Mouse (Mus musculus) MEL (cell line): ENCODE measurements at regions not wholly inside any gene's neighbourhood (a gene's known extent, or its start where the extent isn't known, plus 50 kb on each side); places are given as distances from the start of the nearest gene placed in this dataset.

Experiments
- CHD1 ChIP-seq: IDR thresholded peaks from 2 replicates; pipeline ENCODE4 v1.6.1; 2012; ENCODE audit warnings: low read depth, mild to moderate bottlenecking, inconsistent platforms, low read length, improper control_type of control experiment
- CHD2 ChIP-seq: IDR thresholded peaks from 2 replicates; pipeline ENCODE4 v1.6.1; 2011; ENCODE audit warnings: low read length, improper control_type of control experiment
- CTCF ChIP-seq, 3 experiments: IDR thresholded peaks in 2 of 3; conservative IDR thresholded peaks in 1 of 3; 2 replicates each; pipeline ENCODE4 v1.5.1; 2011 to 2012; ENCODE audit warnings: low read length in 3 of 3, low read depth in 2 of 3, mild to moderate bottlenecking in 2 of 3, improper control_type of control experiment in 1 of 3, inconsistent platforms in 1 of 3, mixed read lengths in 1 of 3, moderate library complexity in 1 of 3; ENCODE audit not compliant: control insufficient read depth in 1 of 3, insufficient read depth in 1 of 3, poor library complexity in 1 of 3, severe bottlenecking in 1 of 3
- ELF1 ChIP-seq: IDR thresholded peaks from 2 replicates; pipeline ENCODE4 v1.6.1; 2014; ENCODE audit warnings: low read depth, mild to moderate bottlenecking, inconsistent platforms, low read length, improper control_type of control experiment, moderate library complexity
- EP300 ChIP-seq, 2 experiments: IDR thresholded peaks; 2 replicates each; pipeline ENCODE4 v1.6.1; 2011; ENCODE audit warnings: improper control_type of control experiment in 2 of 2, low read length in 2 of 2, low read depth in 1 of 2, mild to moderate bottlenecking in 1 of 2
- JUND ChIP-seq: IDR thresholded peaks from 2 replicates; pipeline ENCODE4 v1.6.1; 2011; ENCODE audit warnings: low read depth, mild to moderate bottlenecking, improper control_type of control experiment, low read length
- MAFK ChIP-seq: IDR thresholded peaks from 2 replicates; pipeline ENCODE4 v1.6.1; 2011; ENCODE audit warnings: low read depth, mild to moderate bottlenecking, low read length, improper control_type of control experiment, borderline replicate concordance
- MAX ChIP-seq: IDR thresholded peaks from 2 replicates; pipeline ENCODE4 v1.6.1; 2011; ENCODE audit warnings: low read length, improper control_type of control experiment
- MEF2A ChIP-seq: IDR thresholded peaks from 2 replicates; pipeline ENCODE4 v1.6.1; 2014; ENCODE audit warnings: low read depth, mild to moderate bottlenecking, inconsistent platforms, low read length, improper control_type of control experiment; ENCODE audit not compliant: poor library complexity, insufficient replicate concordance, severe bottlenecking; ENCODE audit errors: extremely low read depth
- MYB ChIP-seq: IDR thresholded peaks from 2 replicates; pipeline ENCODE4 v1.6.1; 2011; ENCODE audit warnings: mild to moderate bottlenecking, low read depth, low read length, improper control_type of control experiment
- POLR2A ChIP-seq, 2 experiments: IDR thresholded peaks; 2 replicates each; pipeline ENCODE4 v1.6.1; 2011 to 2012; ENCODE audit warnings: low read length in 2 of 2, mild to moderate bottlenecking in 2 of 2, control low read depth in 1 of 2, improper control_type of control experiment in 1 of 2, low read depth in 1 of 2, moderate library complexity in 1 of 2; ENCODE audit not compliant: control insufficient read depth in 1 of 2, insufficient read depth in 1 of 2, poor library complexity in 1 of 2
- SMC3 ChIP-seq: IDR thresholded peaks from 2 replicates; pipeline ENCODE4 v1.6.1; 2011; ENCODE audit warnings: low read depth, low read length, improper control_type of control experiment
- TBP ChIP-seq: IDR thresholded peaks from 2 replicates; pipeline ENCODE4 v1.8.0; 2011; ENCODE audit warnings: low read depth, low read length, improper control_type of control experiment
- USF1 ChIP-seq: IDR thresholded peaks from 2 replicates; pipeline ENCODE4 v1.6.1; 2014; ENCODE audit warnings: low read depth, mild to moderate bottlenecking, inconsistent platforms, low read length, improper control_type of control experiment, moderate library complexity

DNA sequence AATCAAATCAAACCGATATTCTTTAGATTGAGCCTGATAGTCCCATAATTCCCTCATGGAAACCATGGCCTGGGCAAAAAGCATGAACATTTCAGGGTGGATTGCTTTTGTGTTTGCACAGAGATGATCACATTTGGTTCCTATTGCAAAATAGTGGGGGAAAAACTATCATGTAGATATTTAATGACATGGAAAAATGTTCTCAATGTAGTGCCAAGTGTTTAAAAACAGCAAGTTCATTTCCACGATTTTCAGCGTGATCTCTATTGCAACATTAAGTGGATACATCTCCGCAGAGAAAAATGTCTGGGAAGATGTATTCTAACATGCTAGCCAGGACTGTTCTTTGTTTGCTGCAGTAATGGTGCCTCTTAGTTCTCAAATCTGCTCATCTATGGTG, 235.0 kb upstream of the Stt3b start:
- no peak for TF ChIP-seq CHD2
- TF ChIP-seq CTCF (IDR thresholded peaks at IDR 0.05 in 2 of 3, conservative IDR thresholded peaks at IDR 0.05 in 1 of 3; ENCODE audit: control insufficient read depth in 1 of 3, insufficient read depth in 1 of 3, low read depth in 2 of 3, low read length in 3 of 3, poor library complexity in 1 of 3, severe bottlenecking in 1 of 3) = no peak
- no peak for TF ChIP-seq USF1
- no peak for TF ChIP-seq MAFK
- TF ChIP-seq CHD1 = no peak
- TF ChIP-seq MAX = no peak
- no peak for TF ChIP-seq SMC3
- no peak for TF ChIP-seq POLR2A (IDR thresholded peaks at IDR 0.05; ENCODE audit: control insufficient read depth in 1 of 2, insufficient read depth in 1 of 2, low read depth in 1 of 2, low read length in 2 of 2, poor library complexity in 1 of 2)
- no peak for TF ChIP-seq ELF1
- TF ChIP-seq MYB = no peak
- TF ChIP-seq MEF2A = no peak
- TF ChIP-seq JUND = no peak
- no peak for TF ChIP-seq EP300 (IDR thresholded peaks at IDR 0.05; ENCODE audit: low read depth in 1 of 2, low read length in 2 of 2)
- TF ChIP-seq TBP = no peak
